Mouse (Mus musculus) lung, postnatal 0 days (tissue): ENCODE data around the gene Ap3b1. TPM values are rescaled to one million over a fixed set of nuclear protein-coding genes. Genes with fewer than 3 reads are reported as not detected.

Experiments used
- ATAC-seq: fragments of 200-750 bp; cut with Nextera tagmentation; 2 replicates; pipeline ENCODE4 v1.8.0; 2017; ENCODE audit warnings: moderate library complexity
- DNase-seq: peaks from one replicate; pipeline ENCODE4 v3.0.0-alpha.2; 2016; ENCODE audit warnings: low spot score
- H3K27ac ChIP-seq: fragments of 300-500 bp; sonication (generic); 2 replicates; pipeline ENCODE4 v1.5.1; 2014; ENCODE audit warnings: antibody characterized with exemption, mild to moderate bottlenecking, low read length, mixed read lengths
- H3K27me3 ChIP-seq: fragments of 300-500 bp; sonication (generic); replicated peaks from 2 replicates; pipeline ENCODE4 v1.6.1; 2014; ENCODE audit warnings: low read length, mixed read lengths; ENCODE audit not compliant: insufficient read depth
- H3K36me3 ChIP-seq: fragments of 300-500 bp; sonication (generic); 2 replicates; pipeline ENCODE4 v1.6.1; 2014; ENCODE audit warnings: low read length, mixed read lengths; ENCODE audit not compliant: insufficient read depth
- H3K4me1 ChIP-seq: fragments of 300-500 bp; sonication (generic); 2 replicates; pipeline ENCODE4 v1.6.1; 2014; ENCODE audit warnings: antibody characterized with exemption, low read depth, low read length, mixed read lengths; ENCODE audit not compliant: insufficient read depth
- H3K4me2 ChIP-seq: fragments of 300-500 bp; sonication (generic); replicated peaks from 2 replicates; pipeline ENCODE4 v1.6.1; 2014; ENCODE audit warnings: low read depth, mild to moderate bottlenecking, low read length, moderate library complexity, mixed read lengths
- H3K4me3 ChIP-seq: fragments of 300-500 bp; sonication (generic); 2 replicates; pipeline ENCODE4 v1.5.1; 2014; ENCODE audit warnings: low read depth, low read length
- H3K9ac ChIP-seq: fragments of 300-500 bp; sonication (generic); replicated peaks from 2 replicates; pipeline ENCODE4 v1.6.1; 2014; ENCODE audit warnings: low read depth, mild to moderate bottlenecking
- H3K9me3 ChIP-seq: fragments of 300-500 bp; sonication (generic); 2 replicates; pipeline ENCODE4 v1.6.1; 2016; ENCODE audit warnings: low read length, mixed read lengths
- CTCF ChIP-seq: IDR thresholded peaks from 2 replicates; pipeline ENCODE4 v1.5.1; 2016; ENCODE audit warnings: antibody characterized with exemption, mild to moderate bottlenecking
- EP300 ChIP-seq: IDR thresholded peaks from 2 replicates; pipeline ENCODE4 v1.6.1; 2016; ENCODE audit warnings: antibody characterized with exemption, mild to moderate bottlenecking, control low read depth
- WGBS: fragments of 180-500 bp; shearing (Covaris S2); extraction: QIAGEN DNeasy Blood & Tissue Kit; methylation state at CpG from one replicate; pipeline ENCODE4 v1.1.7; 2014; 5-methylcytosine and 5-hydroxymethylcytosine counted together
- polyA plus RNA-seq: library from polyadenylated mRNA; unstranded; fragments of >200 nt; fragmentation: Nextera tagmentation; extraction: Ambion mirVana; gene quantifications from 2 replicates; pipeline ENCODE4 v1.2.1, GENCODE M21; 2015

Gene Ap3b1
- polyA plus RNA-seq, 1 experiment from 2014 or later, result 26.1 TPM

GRCm38 (mm10) chr13:94537336-94537735 lies 178.6 kb downstream of the Ap3b1 start:
- DNase-seq (no peak), ATAC-seq (no peak)
- Histone ChIP-seq H3K4me3 (no peak overlapping the region), H3K9me3 (no peaks in the 10 kb centered on the region), H3K27me3 (no peaks in the 10 kb centered on the region), H3K27ac (no peak overlapping the region), H3K4me1 (no peaks in the 10 kb centered on the region), H3K36me3 (no peaks in the 10 kb centered on the region), H3K9ac (no peak overlapping the region), H3K4me2 (no peak overlapping the region)
- TF ChIP-seq EP300 (no peak), CTCF (no peak)
- 80% methylated on average over 4 of the region's 4 CpGs for WGBS

GRCm38 (mm10) chr13:94539851-94540646 lies 181.3 kb downstream of the Ap3b1 start:
- H3K4me2 ChIP-seq, result no peak overlapping the region
- H3K9ac ChIP-seq, result no peak overlapping the region
- ATAC-seq (no peak), DNase-seq (no peak)
- 82% methylated on average over 10 of the region's 10 CpGs for WGBS
- no peak overlapping the region for H3K27ac ChIP-seq
- no peaks in the 10 kb centered on the region for H3K4me1 ChIP-seq
- H3K27me3 ChIP-seq, result no peaks in the 10 kb centered on the region
- H3K36me3 ChIP-seq, result no peaks in the 10 kb centered on the region; the same call in 1 of the 2 replicates
- H3K9me3 ChIP-seq, result no peaks in the 10 kb centered on the region
- no peak overlapping the region for H3K4me3 ChIP-seq
- TF ChIP-seq CTCF (no peak), EP300 (no peak)

GRCm38 (mm10) chr13:94542061-94542460 lies 183.3 kb downstream of the Ap3b1 start:
- WGBS, result 85% methylated on average over 7 of the region's 7 CpGs
- no peak for TF ChIP-seq EP300
- TF ChIP-seq CTCF, result no peak
- DNase-seq (no peak), ATAC-seq (no peak)
- Histone ChIP-seq H3K4me1 (no peaks in the 10 kb centered on the region), H3K27ac (no peak overlapping the region), H3K9me3 (no peaks in the 10 kb centered on the region), H3K36me3 (no peaks in the 10 kb centered on the region; the same call in 1 of the 2 replicates), H3K4me3 (no peak overlapping the region), H3K9ac (no peak overlapping the region), H3K4me2 (no peak overlapping the region), H3K27me3 (no peaks in the 10 kb centered on the region)

- WGBS, result 65% methylated on average over 12 of the region's 12 CpGs
- no peaks in the 10 kb centered on the region for H3K27me3 ChIP-seq
- no peak for DNase-seq
- no peak overlapping the region for H3K9ac ChIP-seq
- ATAC-seq, result no peak
- H3K36me3 ChIP-seq, result no peaks in the 10 kb centered on the region; the same call in 1 of the 2 replicates
- no peaks in the 10 kb centered on the region for H3K9me3 ChIP-seq
- no peak overlapping the region for H3K4me3 ChIP-seq
- H3K27ac ChIP-seq, result no peak overlapping the region
- no peak overlapping the region for H3K4me2 ChIP-seq
- no peaks in the 10 kb centered on the region for H3K4me1 ChIP-seq
- no peak for TF ChIP-seq EP300
- no peak for TF ChIP-seq CTCF
Observed at GRCm38 (mm10) chr13:94544211-94544610, 185.5 kb downstream of the Ap3b1 start.

- Histone ChIP-seq H3K4me2 (no peak overlapping the region), H3K9me3 (no peaks in the 10 kb centered on the region), H3K4me1 (no peaks in the 10 kb centered on the region), H3K27ac (no peak overlapping the region), H3K9ac (no peak overlapping the region), H3K4me3 (no peak overlapping the region), H3K36me3 (no peaks in the 10 kb centered on the region; the same call in 1 of the 2 replicates), H3K27me3 (no peaks in the 10 kb centered on the region)
- 78% methylated on average over 4 of the region's 4 CpGs for WGBS
- DNase-seq (no peak), ATAC-seq (no peak)
- no peak for TF ChIP-seq CTCF
- TF ChIP-seq EP300, result no peak
Observed at GRCm38 (mm10) chr13:94545739-94546138, 187.0 kb downstream of the Ap3b1 start.

- no peak for ATAC-seq
- 74% methylated on average over 11 of the region's 11 CpGs for WGBS
- H3K9me3 ChIP-seq, result no peaks in the 10 kb centered on the region
- H3K4me1 ChIP-seq, result no peaks in the 10 kb centered on the region
- TF ChIP-seq EP300 (no peak), CTCF (no peak)
- no peak overlapping the region for H3K9ac ChIP-seq
- no peak overlapping the region for H3K4me3 ChIP-seq
- H3K36me3 ChIP-seq, result no peaks in the 10 kb centered on the region; the same call in 1 of the 2 replicates
- no peak overlapping the region for H3K27ac ChIP-seq
- DNase-seq, result no peak
- H3K27me3 ChIP-seq, result no peaks in the 10 kb centered on the region
- H3K4me2 ChIP-seq, result no peak overlapping the region
Observed at GRCm38 (mm10) chr13:94546246-94546645, 187.5 kb downstream of the Ap3b1 start.

- 59% methylated on average over 3 of the region's 3 CpGs for WGBS
- H3K9me3 ChIP-seq, result no peaks in the 10 kb centered on the region
- H3K4me3 ChIP-seq, result no peak overlapping the region
- TF ChIP-seq CTCF, result no peak
- TF ChIP-seq EP300, result no peak
- H3K4me2 ChIP-seq, result no peak overlapping the region
- DNase-seq (no peak), ATAC-seq (no peak)
- H3K9ac ChIP-seq, result no peak overlapping the region
- H3K27me3 ChIP-seq, result no peaks in the 10 kb centered on the region
- no peak overlapping the region for H3K27ac ChIP-seq
- no peaks in the 10 kb centered on the region for H3K36me3 ChIP-seq
- no peaks in the 10 kb centered on the region for H3K4me1 ChIP-seq
Observed at GRCm38 (mm10) chr13:94549580-94549979, 190.8 kb downstream of the Ap3b1 start.
